Mouse (Mus musculus): Measurements from ENCODE around the gene H2-Oa. TPM values are rescaled to one million over a fixed set of nuclear protein-coding genes. Genes with fewer than 3 reads are reported as not detected.

The H2-Oa gene
- polyA plus RNA-seq, 1 experiment from 2014 or later: 0.71 TPM

DNA sequence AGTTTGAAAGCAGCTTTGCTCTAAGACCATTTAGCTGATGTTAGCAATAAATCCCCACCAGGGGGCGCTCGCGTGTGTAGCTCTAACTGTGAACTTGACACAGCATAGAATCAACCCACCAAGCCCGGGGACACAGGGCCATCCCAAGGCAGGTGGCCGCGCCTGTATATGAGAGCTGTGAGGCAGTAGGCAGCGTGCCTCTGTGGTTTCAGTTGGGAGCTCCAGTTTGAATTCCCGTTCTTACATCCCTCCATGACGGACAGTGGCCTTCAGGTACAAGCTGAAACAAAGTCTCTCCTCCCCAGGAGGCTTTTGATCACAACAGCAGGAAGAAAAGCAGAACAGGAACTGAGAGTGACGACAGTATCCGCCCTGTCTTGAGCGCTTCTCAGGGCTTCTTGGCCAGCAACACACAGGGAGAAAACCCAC, 9.5 kb downstream of the H2-Oa start:
- ATAC-seq (ENCODE audit: insufficient number of reproducible peaks, insufficient read depth, low FRiP score, low TSS enrichment, low read depth): no peak; the same call in 1 of the 2 replicates

DNA sequence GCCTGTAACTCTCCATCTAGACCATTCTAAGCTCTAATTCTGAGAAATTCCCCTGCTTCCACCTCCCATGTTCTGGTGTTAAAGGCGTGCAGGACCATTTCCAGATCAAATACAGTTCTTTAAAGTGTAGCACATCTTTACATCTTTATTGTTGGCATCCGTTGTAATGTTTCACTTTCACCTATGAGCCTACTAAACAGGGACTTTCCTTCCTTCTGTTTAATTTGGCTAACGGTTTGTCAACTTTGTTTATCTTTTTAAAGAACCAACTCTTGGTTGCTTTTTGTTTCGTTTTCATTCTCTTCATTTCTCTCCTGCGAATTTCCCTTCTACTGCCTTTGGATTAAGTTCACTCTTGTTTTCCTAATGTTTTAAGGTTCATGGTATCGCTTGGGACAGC, 10.7 kb downstream of the H2-Oa start:
- Histone ChIP-seq H3K4me2 (no peak overlapping the region), H3K4me3 (replicated peaks) (no peak overlapping the region), H3K4me1 (replicated peaks) (peaks cover 22% of the 10 kb centered on the region), H3K27ac (no peak overlapping the region), H3K36me3 (peaks cover 5% of the 10 kb centered on the region; the same call in 1 of the 2 replicates), H3K9me3 (0 out of 2 replicates have a peak, but pooled peaks cover 5% of the 10 kb centered on the region), H3K9ac (replicated peaks) (no peak overlapping the region), H3K27me3 (0 out of 2 replicates have a peak, but pooled peaks cover 7% of the 10 kb centered on the region)
- ATAC-seq (ENCODE audit: insufficient number of reproducible peaks, insufficient read depth, low FRiP score, low TSS enrichment, low read depth): no peak
- WGBS: 79% methylated on average over 6 of the region's 6 CpGs

More for the DNA sequence above, 9.5 kb downstream of the H2-Oa start:
- Histone ChIP-seq H3K27ac (no peak overlapping the region), H3K4me3 (replicated peaks) (no peak overlapping the region), H3K36me3 (no peaks in the 10 kb centered on the region), H3K9me3 (0 out of 2 replicates have a peak, but pooled peaks cover 5% of the 10 kb centered on the region), H3K4me2 (peak overlapping the region; percentile 32; the same call in 1 of the 2 replicates), H3K9ac (replicated peaks) (no peak overlapping the region), H3K27me3 (peaks cover 7% of the 10 kb centered on the region; the same call in 1 of the 2 replicates), H3K4me1 (replicated peaks) (peaks cover 22% of the 10 kb centered on the region)
- WGBS: 8% methylated on average over 12 of the region's 12 CpGs

DNA sequence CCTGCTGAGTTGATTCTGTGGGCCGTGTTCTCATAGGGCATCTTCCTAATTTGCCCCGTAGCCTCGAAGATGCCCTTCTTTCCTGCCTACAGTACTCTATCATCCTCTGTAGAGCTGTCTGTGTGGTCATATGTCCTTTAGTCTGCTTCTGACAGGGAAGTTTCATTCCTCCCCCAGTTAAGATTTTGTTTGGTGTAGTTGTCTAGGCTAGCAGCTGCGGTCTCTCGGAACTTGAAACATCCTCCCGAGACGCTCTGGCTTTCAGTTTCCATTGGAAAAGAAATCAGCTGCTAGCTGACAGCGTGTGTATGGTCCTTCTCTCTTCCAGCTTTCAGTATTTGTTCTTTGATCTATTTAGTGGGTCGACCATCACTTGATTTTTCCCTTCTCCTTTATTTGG, 12.7 kb downstream of the H2-Oa start:
- H3K4me3 ChIP-seq (replicated peaks): no peak overlapping the region
- H3K4me1 ChIP-seq (replicated peaks): peaks cover 11% of the 10 kb centered on the region
- 0 out of 2 replicates have a peak, but pooled peaks cover 7% of the 10 kb centered on the region for H3K27me3 ChIP-seq
- no peak overlapping the region for H3K9ac ChIP-seq (replicated peaks)
- 0 out of 2 replicates have a peak, but pooled peaks cover 5% of the 10 kb centered on the region for H3K9me3 ChIP-seq
- 89% methylated on average over 9 of the region's 9 CpGs for WGBS
- no peak overlapping the region for H3K4me2 ChIP-seq
- no peak overlapping the region for H3K27ac ChIP-seq
- peaks cover 16% of the 10 kb centered on the region; the same call in 1 of the 2 replicates for H3K36me3 ChIP-seq
- ATAC-seq (ENCODE audit: insufficient number of reproducible peaks, insufficient read depth, low FRiP score, low TSS enrichment, low read depth): no peak

DNA sequence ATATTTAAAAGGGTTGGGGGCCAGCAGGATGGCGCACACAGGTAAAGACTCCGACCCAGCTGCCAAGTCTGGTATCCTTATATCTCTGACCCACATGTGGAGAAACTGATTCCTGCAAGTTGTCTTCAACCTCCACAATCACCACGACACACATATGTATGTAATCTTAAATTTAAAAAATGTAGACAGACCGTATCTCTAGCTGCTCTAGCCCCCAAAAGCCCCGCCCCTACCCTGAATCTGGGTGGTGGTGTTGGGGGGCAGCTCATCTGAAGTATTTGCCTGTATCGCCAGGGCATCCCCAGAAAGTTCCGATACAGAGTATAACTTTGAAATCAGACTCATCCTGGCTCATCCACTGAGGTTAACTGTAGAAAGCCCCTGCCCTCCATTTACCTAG, 14.4 kb downstream of the H2-Oa start:
- H3K4me2 ChIP-seq: no peak overlapping the region
- no peak for ATAC-seq (ENCODE audit: insufficient number of reproducible peaks, insufficient read depth, low FRiP score, low TSS enrichment, low read depth)
- no peak overlapping the region for H3K4me3 ChIP-seq (replicated peaks)
- H3K36me3 ChIP-seq: peaks cover 33% of the 10 kb centered on the region
- H3K27me3 ChIP-seq: no peaks in the 10 kb centered on the region
- no peak overlapping the region for H3K27ac ChIP-seq
- 0 out of 2 replicates have a peak, but pooled peaks cover 5% of the 10 kb centered on the region for H3K4me1 ChIP-seq (replicated peaks)
- WGBS: 86% methylated on average over 7 of the region's 7 CpGs
- H3K9me3 ChIP-seq: 0 out of 2 replicates have a peak, but pooled peaks cover 5% of the 10 kb centered on the region
- no peak overlapping the region for H3K9ac ChIP-seq (replicated peaks)

DNA sequence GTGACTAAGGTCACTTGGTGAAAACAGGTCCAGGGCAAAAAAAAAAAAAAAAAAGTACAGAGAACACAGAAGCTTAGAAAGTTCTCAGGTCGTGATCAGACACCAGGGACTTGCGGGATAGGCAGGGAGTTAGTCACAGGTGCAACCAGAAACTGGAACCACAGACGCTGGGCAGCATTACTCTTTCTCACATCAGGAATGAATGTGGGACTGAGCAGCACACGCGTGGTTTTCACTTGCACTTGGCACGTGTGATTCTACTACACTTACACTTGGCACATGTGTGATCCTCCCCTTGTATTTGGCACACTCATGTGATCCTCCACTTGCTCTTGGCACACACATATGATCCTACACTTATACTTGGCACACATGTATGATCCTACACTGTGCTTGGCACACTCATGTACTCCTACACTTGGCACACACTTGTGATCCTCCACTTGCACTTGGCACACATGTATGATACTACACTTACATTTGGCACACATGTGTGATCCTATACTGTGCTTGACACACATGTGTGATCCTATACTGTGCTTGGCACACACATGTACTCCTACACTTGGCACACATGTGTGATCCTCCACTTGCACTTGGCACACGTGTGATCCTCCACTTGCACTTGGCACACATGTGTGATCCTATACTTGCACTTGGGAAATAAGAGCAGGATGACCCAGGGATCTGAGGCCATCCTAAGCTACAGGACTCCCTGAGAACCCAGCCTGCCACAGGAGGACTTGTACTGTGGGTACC, 15.1 kb downstream of the H2-Oa start:
- Histone ChIP-seq H3K4me1 (replicated peaks) (0 out of 2 replicates have a peak, but pooled peaks cover 3% of the 10 kb centered on the region), H3K36me3 (peaks cover 41% of the 10 kb centered on the region), H3K27me3 (no peaks in the 10 kb centered on the region), H3K9me3 (0 out of 2 replicates have a peak, but pooled peaks cover 5% of the 10 kb centered on the region), H3K27ac (no peak overlapping the region), H3K4me3 (replicated peaks) (no peak overlapping the region), H3K9ac (replicated peaks) (no peak overlapping the region), H3K4me2 (no peak overlapping the region)
- no peak for ATAC-seq (ENCODE audit: insufficient number of reproducible peaks, insufficient read depth, low FRiP score, low TSS enrichment, low read depth)
- WGBS: 81% methylated on average over 7 of the region's 7 CpGs

DNA sequence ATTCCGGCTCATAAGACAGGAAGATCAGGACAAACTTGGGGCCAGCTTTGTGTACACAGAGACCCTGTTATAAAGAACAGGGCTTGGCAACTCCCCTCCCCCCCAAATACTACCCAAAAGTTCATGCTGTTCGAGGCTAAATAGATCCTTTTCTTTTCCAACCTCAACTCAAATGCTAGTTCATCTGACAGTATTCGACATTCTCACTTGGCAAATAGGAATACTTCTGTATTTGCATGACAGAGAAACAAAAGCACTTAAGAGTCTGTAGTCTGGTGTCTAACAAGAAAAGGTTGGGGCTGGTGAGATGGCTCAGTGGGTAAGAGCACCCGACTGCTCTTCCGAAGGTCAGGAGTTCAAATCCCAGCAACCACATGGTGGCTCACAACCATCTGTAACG, 16.3 kb downstream of the H2-Oa start:
- WGBS: 84% methylated on average over 6 of the region's 6 CpGs
- Histone ChIP-seq H3K27ac (no peak overlapping the region), H3K9me3 (0 out of 2 replicates have a peak, but pooled peaks cover 5% of the 10 kb centered on the region), H3K4me3 (replicated peaks) (no peak overlapping the region), H3K4me1 (replicated peaks) (0 out of 2 replicates have a peak, but pooled peaks cover 3% of the 10 kb centered on the region), H3K9ac (replicated peaks) (no peak overlapping the region), H3K4me2 (no peak overlapping the region), H3K27me3 (no peaks in the 10 kb centered on the region), H3K36me3 (peaks cover 52% of the 10 kb centered on the region)
- no peak for ATAC-seq (ENCODE audit: insufficient number of reproducible peaks, insufficient read depth, low FRiP score, low TSS enrichment, low read depth)

DNA sequence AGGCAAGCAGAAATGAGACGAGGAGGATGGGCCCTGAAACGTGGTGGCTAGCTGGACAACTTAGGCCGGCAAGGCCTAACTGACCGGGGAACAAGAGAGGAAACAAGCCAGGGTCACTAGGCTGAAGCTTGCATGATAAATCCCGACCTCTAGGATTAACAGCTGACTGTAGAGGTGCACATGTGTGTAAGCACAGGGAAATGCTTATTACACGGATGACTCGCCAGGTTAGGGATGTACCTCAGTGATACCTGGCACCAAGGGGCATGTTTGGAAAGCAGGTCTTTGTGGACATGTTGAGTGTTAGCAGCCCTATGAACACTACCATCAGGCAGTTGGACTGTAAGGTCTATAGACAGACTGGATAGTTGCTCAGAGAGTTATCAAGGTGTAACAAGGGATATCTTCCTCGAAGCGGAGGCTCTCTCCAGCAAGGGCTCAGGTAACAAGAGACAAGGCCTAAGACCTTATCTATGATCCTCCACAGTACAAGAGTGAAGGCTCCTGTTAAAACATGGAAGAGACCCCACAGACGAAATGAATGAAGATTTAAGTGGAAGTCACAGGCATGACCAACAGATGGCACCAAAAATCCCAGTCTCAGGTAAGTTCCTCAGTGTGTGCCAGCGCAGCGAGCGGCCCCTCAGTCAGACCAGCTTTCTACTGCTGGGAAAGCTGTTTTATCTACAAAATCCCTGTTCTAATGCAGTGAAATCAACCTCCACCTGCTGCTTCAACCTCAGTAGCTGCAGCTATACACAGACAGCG, 17.1 kb downstream of the H2-Oa start:
- 81% methylated on average over 14 of the region's 14 CpGs for WGBS

DNA sequence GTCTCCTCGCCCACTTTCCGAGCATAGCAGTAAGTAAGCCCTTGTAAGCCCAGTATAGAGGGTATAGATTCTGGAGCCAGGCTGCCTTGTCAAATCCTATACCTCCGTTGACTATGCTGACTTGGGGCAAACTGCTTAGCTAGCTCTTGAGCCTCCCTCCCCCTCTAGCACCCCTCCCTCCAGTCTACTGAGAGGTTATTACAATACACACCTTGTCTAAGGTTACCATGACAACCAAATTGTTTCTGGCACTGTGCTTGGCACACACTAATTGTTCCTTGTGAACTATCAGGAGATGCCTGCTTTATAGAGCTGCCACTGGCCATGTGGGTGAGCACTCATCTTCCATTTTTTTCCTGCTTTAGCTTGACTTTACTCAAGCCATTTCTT, 17.7 kb downstream of the H2-Oa start:
- H3K4me3 ChIP-seq (replicated peaks): no peak overlapping the region
- H3K4me1 ChIP-seq (replicated peaks): peaks cover 11% of the 10 kb centered on the region
- WGBS: 68% methylated on average over 3 of the region's 3 CpGs
- no peak overlapping the region for H3K9ac ChIP-seq (replicated peaks)
- no peak for ATAC-seq (ENCODE audit: insufficient number of reproducible peaks, insufficient read depth, low FRiP score, low TSS enrichment, low read depth)
- H3K27ac ChIP-seq: peak overlapping the region; percentile 59; the same call in 1 of the 2 replicates
- peaks cover 66% of the 10 kb centered on the region for H3K36me3 ChIP-seq
- 0 out of 2 replicates have a peak, but pooled peaks cover 4% of the 10 kb centered on the region for H3K9me3 ChIP-seq
- no peak overlapping the region for H3K4me2 ChIP-seq
- no peaks in the 10 kb centered on the region for H3K27me3 ChIP-seq

More for the DNA sequence above, 17.1 kb downstream of the H2-Oa start:
- Histone ChIP-seq H3K36me3 (peaks cover 60% of the 10 kb centered on the region), H3K4me1 (replicated peaks) (0 out of 2 replicates have a peak, but pooled peaks cover 5% of the 10 kb centered on the region), H3K4me3 (replicated peaks) (no peak overlapping the region), H3K9ac (replicated peaks) (no peak overlapping the region), H3K4me2 (no peak overlapping the region), H3K27me3 (no peaks in the 10 kb centered on the region), H3K27ac (peak overlapping the region; percentile 59; the same call in 1 of the 2 replicates), H3K9me3 (0 out of 2 replicates have a peak, but pooled peaks cover 5% of the 10 kb centered on the region)
- ATAC-seq (ENCODE audit: insufficient number of reproducible peaks, insufficient read depth, low FRiP score, low TSS enrichment, low read depth): no peak

DNA sequence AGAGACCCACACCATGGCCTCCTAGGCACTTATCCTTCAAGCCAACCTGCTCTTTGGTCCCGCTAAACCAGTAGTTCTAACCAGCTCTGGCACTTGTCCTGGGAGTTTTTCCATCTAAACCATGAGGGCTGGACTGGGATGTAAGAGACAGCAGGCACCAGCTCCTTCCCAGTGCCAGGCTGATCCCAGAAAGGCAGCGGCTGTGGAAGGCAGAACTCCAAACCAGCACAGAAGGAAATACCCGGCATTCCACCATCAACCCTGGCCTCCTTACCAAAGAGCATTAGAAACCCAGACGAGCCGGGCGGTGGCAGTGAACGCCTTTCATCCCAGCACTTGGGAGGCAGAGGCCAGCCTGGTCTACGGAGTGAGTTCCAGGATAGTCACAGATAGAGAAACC, 18.2 kb downstream of the H2-Oa start:
- H3K4me2 ChIP-seq: no peak overlapping the region
- WGBS: 55% methylated on average over 8 of the region's 8 CpGs
- H3K9ac ChIP-seq (replicated peaks): no peak overlapping the region
- H3K9me3 ChIP-seq: no peaks in the 10 kb centered on the region
- H3K27me3 ChIP-seq: no peaks in the 10 kb centered on the region
- H3K36me3 ChIP-seq: peaks cover 71% of the 10 kb centered on the region
- H3K27ac ChIP-seq: peak overlapping the region; percentile 51; the same call in 1 of the 2 replicates
- H3K4me3 ChIP-seq (replicated peaks): no peak overlapping the region
- ATAC-seq (ENCODE audit: insufficient number of reproducible peaks, insufficient read depth, low FRiP score, low TSS enrichment, low read depth): no peak
- peaks cover 16% of the 10 kb centered on the region for H3K4me1 ChIP-seq (replicated peaks)

DNA sequence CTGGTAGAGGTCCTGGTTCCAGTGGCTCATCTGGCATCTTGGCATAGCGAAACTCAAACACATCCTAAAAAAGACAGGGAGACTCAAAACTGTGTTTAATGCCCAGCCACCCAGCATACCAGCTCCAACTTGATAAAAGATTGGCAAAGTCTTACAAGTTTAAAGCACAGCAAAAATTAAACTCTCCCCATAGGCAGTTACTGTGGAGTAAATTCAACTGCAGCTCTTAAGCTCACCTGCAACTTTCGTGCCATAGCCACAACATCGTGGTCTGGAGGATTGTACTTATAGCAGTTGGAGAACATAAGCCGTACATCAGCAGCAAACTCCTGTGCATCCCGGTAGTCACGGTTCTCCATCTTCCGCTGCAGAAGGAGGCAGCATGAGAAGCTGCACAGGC, 22.0 kb downstream of the H2-Oa start:
- Histone ChIP-seq H3K4me1 (replicated peaks) (peaks cover 33% of the 10 kb centered on the region), H3K36me3 (peaks cover 90% of the 10 kb centered on the region), H3K4me3 (replicated peaks) (no peak overlapping the region), H3K4me2 (no peak overlapping the region), H3K9ac (replicated peaks) (no peak overlapping the region), H3K9me3 (no peaks in the 10 kb centered on the region), H3K27me3 (no peaks in the 10 kb centered on the region), H3K27ac (no peak overlapping the region)
- 94% methylated on average over 7 of the region's 7 CpGs for WGBS
- no peak for ATAC-seq (ENCODE audit: insufficient number of reproducible peaks, insufficient read depth, low FRiP score, low TSS enrichment, low read depth)

All from limb, embryonic 12.5 days (tissue).